Mouse (Mus musculus): ENCODE data around the gene Arhgef10l. TPM values are rescaled to one million over a fixed set of nuclear protein-coding genes. Genes with fewer than 3 reads are reported as not detected.

The Arhgef10l gene
- polyA plus RNA-seq, 1 experiment from 2014 or later, result 13.8 TPM

DNA sequence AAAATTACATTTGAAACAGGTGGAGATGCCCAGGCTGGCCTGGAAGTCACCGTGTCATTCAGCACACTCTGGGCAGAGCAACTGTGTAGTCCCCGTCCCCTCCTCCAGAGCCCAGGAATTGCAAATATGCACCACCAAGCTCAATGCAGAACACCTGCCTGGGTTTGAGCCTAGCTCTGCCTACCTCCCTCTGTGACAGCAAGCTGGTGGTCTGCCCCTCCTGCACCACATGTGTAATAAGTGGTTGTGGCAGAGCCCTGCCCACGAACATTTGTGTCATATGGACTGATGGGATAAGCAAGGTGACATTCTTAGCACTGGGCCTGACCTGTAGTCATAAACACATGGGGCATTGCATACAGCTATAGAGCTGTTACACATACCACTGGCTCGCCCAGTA, 63.8 kb downstream of the Arhgef10l start:
- H3K4me2 ChIP-seq (replicated peaks; ENCODE audit: low read depth, low read length), result no peak overlapping the region
- H3K27ac ChIP-seq (ENCODE audit: low read depth, low read length), result no peak overlapping the region
- H3K36me3 ChIP-seq (ENCODE audit: control insufficient read depth, insufficient read depth, low read length), result no peaks in the 10 kb centered on the region
- H3K9me3 ChIP-seq (ENCODE audit: control insufficient read depth, low read length), result no peaks in the 10 kb centered on the region
- no peak overlapping the region for H3K9ac ChIP-seq (ENCODE audit: low read depth, low read length)
- no peak for ATAC-seq (ENCODE audit: low FRiP score)
- 75% methylated on average over 4 of the region's 4 CpGs for WGBS
- H3K4me1 ChIP-seq (replicated peaks; ENCODE audit: control insufficient read depth, insufficient read depth, low read length), result no peaks in the 10 kb centered on the region
- no peak overlapping the region for H3K4me3 ChIP-seq (ENCODE audit: low read depth, low read length)
- DNase-seq (ENCODE audit: low spot score), result no peak
- no peaks in the 10 kb centered on the region for H3K27me3 ChIP-seq (ENCODE audit: control insufficient read depth, insufficient read depth, low read length)

DNA sequence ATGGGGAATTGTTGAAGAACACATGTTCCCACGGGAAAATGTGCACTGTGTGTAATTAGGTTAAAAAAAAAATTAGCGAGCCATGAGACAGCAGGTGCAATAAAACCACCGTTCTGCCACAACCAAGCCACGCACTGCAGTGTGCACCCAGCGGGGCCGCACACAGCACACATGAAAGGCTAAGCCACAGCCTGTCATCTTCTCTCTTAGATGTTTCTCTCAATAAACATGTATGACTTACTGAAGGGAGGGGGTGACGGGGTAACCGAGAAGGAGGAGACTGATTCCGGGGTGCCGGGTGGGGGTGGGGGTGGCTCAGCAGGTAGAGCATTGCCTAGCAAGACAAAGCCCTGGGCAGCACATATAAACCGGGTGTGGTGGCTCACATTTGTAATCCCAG, 64.7 kb downstream of the Arhgef10l start:
- Histone ChIP-seq H3K4me3 (ENCODE audit: low read depth, low read length) (no peak overlapping the region), H3K9me3 (ENCODE audit: control insufficient read depth, low read length) (no peaks in the 10 kb centered on the region), H3K27me3 (ENCODE audit: control insufficient read depth, insufficient read depth, low read length) (no peaks in the 10 kb centered on the region), H3K9ac (ENCODE audit: low read depth, low read length) (no peak overlapping the region), H3K36me3 (ENCODE audit: control insufficient read depth, insufficient read depth, low read length) (0 out of 2 replicates have a peak, but pooled peaks cover 2% of the 10 kb centered on the region), H3K4me1 (replicated peaks; ENCODE audit: control insufficient read depth, insufficient read depth, low read length) (no peaks in the 10 kb centered on the region), H3K27ac (ENCODE audit: low read depth, low read length) (no peak overlapping the region), H3K4me2 (replicated peaks; ENCODE audit: low read depth, low read length) (no peak overlapping the region)
- no peak for DNase-seq (ENCODE audit: low spot score)
- ATAC-seq (ENCODE audit: low FRiP score), result no peak
- WGBS, result 87% methylated on average over 11 of the region's 11 CpGs

DNA sequence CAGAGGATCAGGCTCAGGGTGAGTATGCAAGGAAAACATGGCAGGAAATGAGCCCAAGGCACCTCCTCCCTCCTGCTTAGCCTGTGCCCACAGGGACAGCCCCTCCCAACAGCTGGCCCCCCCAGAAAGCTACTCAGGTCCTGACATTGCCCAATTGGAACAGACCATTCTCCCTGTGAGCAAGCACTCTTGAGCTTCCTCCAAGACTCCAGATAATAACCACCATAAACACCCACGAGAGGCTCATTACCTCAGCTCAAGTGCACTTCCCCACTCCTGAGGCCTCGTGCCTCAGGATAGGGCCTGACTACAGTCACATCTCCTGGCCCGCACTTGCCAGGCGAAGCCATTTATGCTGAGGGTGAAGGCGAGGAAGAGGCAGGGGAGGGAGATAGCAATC, 67.0 kb downstream of the Arhgef10l start:
- 0 out of 2 replicates have a peak, but pooled peaks cover 3% of the 10 kb centered on the region for H3K36me3 ChIP-seq (ENCODE audit: control insufficient read depth, insufficient read depth, low read length)
- no peaks in the 10 kb centered on the region for H3K9me3 ChIP-seq (ENCODE audit: control insufficient read depth, low read length)
- H3K4me3 ChIP-seq (ENCODE audit: low read depth, low read length), result no peak overlapping the region
- no peak for ATAC-seq (ENCODE audit: low FRiP score)
- no peak overlapping the region for H3K4me2 ChIP-seq (replicated peaks; ENCODE audit: low read depth, low read length)
- 87% methylated on average over 5 of the region's 5 CpGs for WGBS
- H3K9ac ChIP-seq (ENCODE audit: low read depth, low read length), result no peak overlapping the region
- H3K27me3 ChIP-seq (ENCODE audit: control insufficient read depth, insufficient read depth, low read length), result no peaks in the 10 kb centered on the region
- no peak for DNase-seq (ENCODE audit: low spot score)
- H3K4me1 ChIP-seq (replicated peaks; ENCODE audit: control insufficient read depth, insufficient read depth, low read length), result no peaks in the 10 kb centered on the region
- H3K27ac ChIP-seq (ENCODE audit: low read depth, low read length), result no peak overlapping the region

DNA sequence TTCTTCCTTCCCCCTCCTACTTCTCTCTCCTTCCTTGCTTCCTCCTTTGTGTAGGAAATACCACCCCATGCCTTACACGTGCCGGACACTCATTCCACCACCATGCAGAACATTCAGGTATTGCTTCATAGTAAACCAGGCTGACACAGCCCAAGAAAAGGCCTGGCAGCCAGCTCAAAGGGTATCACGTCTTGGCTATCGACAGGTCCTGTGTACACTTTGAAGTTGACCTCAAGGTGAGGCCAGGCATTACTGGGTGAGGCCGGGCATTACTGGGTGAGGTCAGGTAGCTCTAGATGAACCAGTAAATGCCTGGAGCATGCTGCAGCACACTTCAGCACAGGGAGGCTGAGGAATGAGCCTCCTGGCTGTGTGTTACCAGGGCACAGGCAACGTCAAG, 67.9 kb downstream of the Arhgef10l start:
- ATAC-seq (ENCODE audit: low FRiP score) (no peak), DNase-seq (ENCODE audit: low spot score) (no peak)
- Histone ChIP-seq H3K4me3 (ENCODE audit: low read depth, low read length) (no peak overlapping the region), H3K27ac (ENCODE audit: low read depth, low read length) (no peak overlapping the region), H3K36me3 (ENCODE audit: control insufficient read depth, insufficient read depth, low read length) (0 out of 2 replicates have a peak, but pooled peaks cover 3% of the 10 kb centered on the region), H3K4me1 (replicated peaks; ENCODE audit: control insufficient read depth, insufficient read depth, low read length) (0 out of 2 replicates have a peak, but pooled peaks cover under 1% of the 10 kb centered on the region), H3K4me2 (replicated peaks; ENCODE audit: low read depth, low read length) (no peak overlapping the region), H3K9me3 (ENCODE audit: control insufficient read depth, low read length) (no peaks in the 10 kb centered on the region), H3K27me3 (ENCODE audit: control insufficient read depth, insufficient read depth, low read length) (no peaks in the 10 kb centered on the region), H3K9ac (ENCODE audit: low read depth, low read length) (no peak overlapping the region)
- 91% methylated on average over 6 of the region's 6 CpGs for WGBS

DNA sequence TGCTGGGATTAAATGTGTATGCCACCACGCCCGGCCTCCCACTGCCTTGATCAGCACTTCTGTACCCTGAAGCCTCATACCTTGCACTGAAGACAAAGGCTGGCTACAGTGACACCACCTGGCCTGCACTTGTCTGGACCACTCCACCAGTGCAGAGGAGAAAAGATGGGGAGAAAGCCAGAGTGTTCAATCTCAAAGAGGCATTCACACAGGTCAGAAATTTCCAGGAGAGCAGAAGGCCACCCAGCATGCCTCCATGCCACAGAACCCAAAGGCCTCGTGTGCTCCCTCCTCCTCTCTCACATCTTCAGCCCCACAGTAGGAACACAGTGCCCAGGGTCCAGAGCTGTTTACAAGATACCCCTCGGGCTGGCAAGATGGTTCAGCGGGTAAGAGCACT, 68.4 kb downstream of the Arhgef10l start:
- H3K36me3 ChIP-seq (ENCODE audit: control insufficient read depth, insufficient read depth, low read length), result 0 out of 2 replicates have a peak, but pooled peaks cover 3% of the 10 kb centered on the region
- ATAC-seq (ENCODE audit: low FRiP score) (no peak), DNase-seq (ENCODE audit: low spot score) (no peak)
- 0 out of 2 replicates have a peak, but pooled peaks cover 2% of the 10 kb centered on the region for H3K4me1 ChIP-seq (replicated peaks; ENCODE audit: control insufficient read depth, insufficient read depth, low read length)
- no peaks in the 10 kb centered on the region for H3K27me3 ChIP-seq (ENCODE audit: control insufficient read depth, insufficient read depth, low read length)
- H3K4me2 ChIP-seq (replicated peaks; ENCODE audit: low read depth, low read length), result no peak overlapping the region
- no peaks in the 10 kb centered on the region for H3K9me3 ChIP-seq (ENCODE audit: control insufficient read depth, low read length)
- 97% methylated on average over 5 of the region's 5 CpGs for WGBS
- no peak overlapping the region for H3K9ac ChIP-seq (ENCODE audit: low read depth, low read length)
- no peak overlapping the region for H3K27ac ChIP-seq (ENCODE audit: low read depth, low read length)
- H3K4me3 ChIP-seq (ENCODE audit: low read depth, low read length), result no peak overlapping the region

DNA sequence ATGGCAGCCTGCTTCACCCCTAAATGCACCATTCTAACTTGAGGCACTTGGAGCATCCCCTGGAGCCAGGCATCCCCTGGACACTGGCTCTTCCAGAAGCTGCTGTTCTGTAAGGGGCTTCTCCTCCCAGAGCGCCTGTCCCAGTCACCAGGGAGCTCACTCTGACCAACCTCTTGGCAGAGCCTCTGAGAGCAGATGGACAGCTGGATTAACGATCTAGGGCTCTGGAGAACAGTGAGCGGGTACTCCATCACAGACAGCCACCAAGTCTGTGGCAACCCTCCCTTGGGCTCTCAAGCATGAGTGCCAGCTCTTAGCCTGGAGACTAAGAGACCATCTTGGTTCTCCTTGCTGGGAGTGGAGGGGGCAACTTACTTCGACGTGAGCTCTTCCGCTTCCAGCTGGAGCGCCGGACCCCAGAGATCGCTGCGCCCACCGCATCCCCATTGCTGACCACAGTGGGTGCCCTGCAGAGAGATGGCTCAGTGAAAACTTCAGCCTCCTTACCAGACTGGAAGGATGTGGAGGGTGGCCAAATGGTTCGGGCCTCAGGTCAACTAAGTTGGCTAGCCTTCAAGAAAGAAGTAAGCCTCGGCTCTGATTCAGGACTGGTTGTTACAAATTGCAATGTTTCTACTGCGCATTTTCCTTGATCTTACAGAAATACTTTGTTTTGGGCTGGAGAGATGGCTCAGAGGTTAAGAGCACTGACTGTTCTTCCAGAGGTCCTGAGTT, 71.9 kb downstream of the Arhgef10l start:
- no peak overlapping the region for H3K9ac ChIP-seq (ENCODE audit: low read depth, low read length)

DNA sequence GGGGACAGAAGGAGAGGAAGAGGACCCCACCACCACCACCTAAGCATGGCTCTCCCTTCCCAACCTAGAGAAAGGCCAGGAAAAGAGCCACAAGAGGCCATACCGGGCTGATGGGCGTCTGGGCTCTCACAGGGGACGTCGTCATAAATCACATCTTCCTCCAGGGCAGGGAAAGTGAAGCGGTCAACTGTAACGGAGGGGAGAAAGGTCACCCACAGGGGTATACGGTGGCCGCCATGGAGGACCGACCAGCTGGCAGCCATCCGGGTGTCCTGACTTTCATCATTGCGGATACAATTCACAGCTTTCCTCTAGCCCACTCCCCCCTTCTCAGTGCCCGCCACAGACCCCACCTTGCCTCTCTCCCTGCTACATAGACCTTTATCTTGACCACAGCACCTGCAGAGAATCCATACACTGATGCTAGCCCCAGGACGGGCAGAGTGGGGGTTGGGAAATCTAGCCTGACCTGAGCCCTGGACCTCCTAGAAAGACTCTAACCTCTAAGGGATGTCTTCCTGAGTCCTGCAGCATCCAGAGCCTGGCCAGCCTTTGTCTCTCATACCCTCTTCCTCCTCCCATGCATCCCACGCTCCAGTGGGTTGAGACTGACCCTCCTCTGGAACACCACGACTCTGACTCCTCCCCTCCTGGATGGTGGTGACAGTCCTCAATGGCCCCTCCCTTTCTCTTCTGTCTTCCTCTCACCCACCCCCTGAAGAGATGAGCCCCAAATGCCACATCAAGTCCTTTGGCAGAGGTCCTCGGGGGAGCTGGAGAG, 72.6 kb downstream of the Arhgef10l start:
- H3K4me2 ChIP-seq (replicated peaks; ENCODE audit: low read depth, low read length), result no peak overlapping the region
- H3K9me3 ChIP-seq (ENCODE audit: control insufficient read depth, low read length), result no peaks in the 10 kb centered on the region
- 0 out of 2 replicates have a peak, but pooled peaks cover 2% of the 10 kb centered on the region for H3K4me1 ChIP-seq (replicated peaks; ENCODE audit: control insufficient read depth, insufficient read depth, low read length)
- H3K9ac ChIP-seq (ENCODE audit: low read depth, low read length), result 0 out of 2 replicates have a peak overlapping the region, but pooled peaks have one; percentile 23
- WGBS, result 49% methylated on average over 16 of the region's 16 CpGs
- no peak overlapping the region for H3K4me3 ChIP-seq (ENCODE audit: low read depth, low read length)
- H3K27me3 ChIP-seq (ENCODE audit: control insufficient read depth, insufficient read depth, low read length), result no peaks in the 10 kb centered on the region
- no peak for DNase-seq (ENCODE audit: low spot score)
- 0 out of 2 replicates have a peak, but pooled peaks cover 3% of the 10 kb centered on the region for H3K36me3 ChIP-seq (ENCODE audit: control insufficient read depth, insufficient read depth, low read length)
- peak overlapping the region; percentile 51; the same call in 1 of the 2 replicates for H3K27ac ChIP-seq (ENCODE audit: low read depth, low read length)
- ATAC-seq (ENCODE audit: low FRiP score), result no peak

More for the DNA sequence above, 71.9 kb downstream of the Arhgef10l start:
- DNase-seq (ENCODE audit: low spot score) (no peak), ATAC-seq (ENCODE audit: low FRiP score) (no peak)
- Histone ChIP-seq H3K4me1 (replicated peaks; ENCODE audit: control insufficient read depth, insufficient read depth, low read length) (0 out of 2 replicates have a peak, but pooled peaks cover 2% of the 10 kb centered on the region), H3K36me3 (ENCODE audit: control insufficient read depth, insufficient read depth, low read length) (0 out of 2 replicates have a peak, but pooled peaks cover 3% of the 10 kb centered on the region), H3K27ac (ENCODE audit: low read depth, low read length) (0 out of 2 replicates have a peak overlapping the region, but pooled peaks have one; percentile 30), H3K9me3 (ENCODE audit: control insufficient read depth, low read length) (no peaks in the 10 kb centered on the region), H3K4me3 (ENCODE audit: low read depth, low read length) (no peak overlapping the region), H3K4me2 (replicated peaks; ENCODE audit: low read depth, low read length) (no peak overlapping the region), H3K27me3 (ENCODE audit: control insufficient read depth, insufficient read depth, low read length) (no peaks in the 10 kb centered on the region)
- 90% methylated on average over 14 of the region's 14 CpGs for WGBS

DNA sequence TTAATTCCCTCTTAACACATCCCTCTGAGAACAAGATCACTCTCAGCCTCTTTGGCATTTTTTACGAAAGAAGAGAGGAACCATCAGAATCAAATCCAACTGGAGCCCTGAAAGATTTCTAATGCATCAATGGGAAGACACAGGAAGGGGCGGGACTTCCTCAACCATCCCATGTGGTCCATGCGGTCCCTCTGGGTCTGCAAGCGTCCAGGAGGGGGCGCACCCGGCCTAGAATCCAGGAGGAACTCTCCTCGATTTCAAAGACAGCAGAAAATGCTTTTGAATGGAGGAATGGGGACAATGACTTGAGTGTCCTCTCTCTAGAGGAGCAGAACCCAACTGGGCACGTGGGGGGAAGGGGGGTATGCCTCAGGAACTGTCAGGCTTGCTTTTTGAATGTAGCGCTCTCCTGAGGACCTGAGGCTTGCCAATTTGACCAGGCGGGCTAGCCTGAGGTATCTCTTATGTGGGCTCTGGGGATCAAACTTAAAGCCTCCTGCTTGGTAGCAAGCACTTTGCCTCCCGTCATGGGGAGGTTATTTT, 73.5 kb downstream of the Arhgef10l start:
- 24% methylated on average over 11 of the region's 11 CpGs for WGBS
- Histone ChIP-seq H3K27ac (ENCODE audit: low read depth, low read length) (no peak overlapping the region), H3K9me3 (ENCODE audit: control insufficient read depth, low read length) (no peaks in the 10 kb centered on the region), H3K4me1 (replicated peaks; ENCODE audit: control insufficient read depth, insufficient read depth, low read length) (0 out of 2 replicates have a peak, but pooled peaks cover 2% of the 10 kb centered on the region), H3K36me3 (ENCODE audit: control insufficient read depth, insufficient read depth, low read length) (peaks cover 6% of the 10 kb centered on the region; the same call in 1 of the 2 replicates), H3K27me3 (ENCODE audit: control insufficient read depth, insufficient read depth, low read length) (no peaks in the 10 kb centered on the region), H3K4me2 (replicated peaks; ENCODE audit: low read depth, low read length) (no peak overlapping the region), H3K9ac (ENCODE audit: low read depth, low read length) (no peak overlapping the region), H3K4me3 (ENCODE audit: low read depth, low read length) (no peak overlapping the region)
- peak; percentile 95 for DNase-seq (ENCODE audit: low spot score)
- ATAC-seq (ENCODE audit: low FRiP score), result peak; percentile 65

Measured in hindbrain, embryonic 11.5 days (tissue).